Mouse (Mus musculus) spleen, postnatal 4 days (tissue): ENCODE results near the gene Tubgcp3.
"Not testable (repeated sequence)": the region's sequence is repeated elsewhere in the genome, so short reads cannot be mapped to it uniquely, and the experiment has no call there.

Source experiments
- DNase-seq, 2 experiments: peaks; one replicate each; pipeline ENCODE4 v3.0.0; 2022; ENCODE audit warnings: low spot score in 2 of 2

Tubgcp3 gene

GRCm38 (mm10) chr8:12672056-12672881 lies at the start of gene Tubgcp3:
Gene Tubgcp3, minus strand, starts transcription at chr8:12672248.
- peak; percentile 87 to 94 for DNase-seq

GRCm38 (mm10) chr8:12719091-12719490 lies 47.0 kb upstream of the Tubgcp3 start:
- no peak for DNase-seq

- DNase-seq = no peak
These were observed 44.0 kb upstream of the Tubgcp3 start for GRCm38 (mm10) chr8:12715861-12716585.

GRCm38 (mm10) chr8:12711623-12712022 lies 39.6 kb upstream of the Tubgcp3 start:
- no peak for DNase-seq

GRCm38 (mm10) chr8:12703597-12703996 lies 31.5 kb upstream of the Tubgcp3 start:
- peak in 1 of 2 experiments; percentile 17 for DNase-seq

GRCm38 (mm10) chr8:12702290-12702689 lies 30.2 kb upstream of the Tubgcp3 start:
- no peak for DNase-seq

GRCm38 (mm10) chr8:12698660-12699277 lies 26.7 kb upstream of the Tubgcp3 start:
- no peak for DNase-seq

- no peak for DNase-seq
These were observed 16.8 kb upstream of the Tubgcp3 start for GRCm38 (mm10) chr8:12688851-12689250.

GRCm38 (mm10) chr8:12677529-12677928 lies 5.5 kb upstream of the Tubgcp3 start:
- DNase-seq = peak; percentile 69 to 90

- DNase-seq = no peak
These were observed 484 bp downstream of the Tubgcp3 start for GRCm38 (mm10) chr8:12671473-12672055.

GRCm38 (mm10) chr8:12670965-12671364 lies 1.1 kb downstream of the Tubgcp3 start:
- no peak for DNase-seq

- DNase-seq = no peak
These were observed 3.2 kb downstream of the Tubgcp3 start for GRCm38 (mm10) chr8:12668832-12669231.

- DNase-seq = not testable (repeated sequence)
These were observed 5.5 kb downstream of the Tubgcp3 start for GRCm38 (mm10) chr8:12666530-12666929.

- no peak for DNase-seq
These were observed 9.0 kb downstream of the Tubgcp3 start for GRCm38 (mm10) chr8:12663105-12663456.

- DNase-seq = no peak
These were observed 9.5 kb downstream of the Tubgcp3 start for GRCm38 (mm10) chr8:12662375-12663104.

- DNase-seq = no peak
These were observed 14.6 kb downstream of the Tubgcp3 start for GRCm38 (mm10) chr8:12657411-12657810.

- DNase-seq = no peak
These were observed 20.8 kb downstream of the Tubgcp3 start for GRCm38 (mm10) chr8:12651246-12651645.

GRCm38 (mm10) chr8:12650495-12650894 lies 21.6 kb downstream of the Tubgcp3 start:
- no peak for DNase-seq

GRCm38 (mm10) chr8:12648951-12649350 lies 23.1 kb downstream of the Tubgcp3 start:
- no peak for DNase-seq

- no peak for DNase-seq
These were observed 25.5 kb downstream of the Tubgcp3 start for GRCm38 (mm10) chr8:12646536-12646935.

- no peak for DNase-seq
These were observed 27.2 kb downstream of the Tubgcp3 start for GRCm38 (mm10) chr8:12644894-12645293.
